Mouse (Mus musculus) myocyte (in vitro differentiated cells): Measurements from ENCODE around the gene Rhoh.

Source experiments
- POLR2A ChIP-seq: IDR thresholded peaks from one replicate; pipeline ENCODE4 v1.6.1; 2011; ENCODE audit warnings: low read depth, mild to moderate bottlenecking, control low read depth, moderate library complexity; ENCODE audit not compliant: insufficient read length
- TCF12 ChIP-seq: IDR thresholded peaks from one replicate; pipeline ENCODE4 v1.6.1; 2011; ENCODE audit warnings: mild to moderate bottlenecking, control low read depth; ENCODE audit not compliant: poor library complexity, insufficient read depth, severe bottlenecking
- USF1 ChIP-seq: IDR thresholded peaks from one replicate; pipeline ENCODE4 v1.6.1; 2011; ENCODE audit warnings: low read depth, mild to moderate bottlenecking, control low read depth, moderate library complexity

GRCm38 (mm10) chr5:65866591-65866990, 5.6 kb downstream of the Rhoh start:
- no peak for TF ChIP-seq USF1
- no peak for TF ChIP-seq TCF12
- no peak for TF ChIP-seq POLR2A
